Mouse (Mus musculus) myocyte (in vitro differentiated cells): Measurements from ENCODE around the gene Smim13.

ENCODE experiments used
- E2F4 ChIP-seq: IDR thresholded peaks from one replicate; pipeline ENCODE4 v1.6.1; 2011; ENCODE audit warnings: mild to moderate bottlenecking, control low read depth, moderate library complexity; ENCODE audit not compliant: insufficient read depth
- MAX ChIP-seq: IDR thresholded peaks from one replicate; pipeline ENCODE4 v1.6.1; 2011; ENCODE audit warnings: low read depth, mild to moderate bottlenecking, control low read depth
- MYOD1 ChIP-seq, 3 experiments: IDR thresholded peaks; one replicate each; pipeline ENCODE4 v1.6.1; 2011; ENCODE audit warnings: control low read depth in 2 of 3, low read depth in 2 of 3, mild to moderate bottlenecking in 2 of 3, moderate library complexity in 1 of 3; ENCODE audit not compliant: insufficient read length in 2 of 3, control insufficient read depth in 1 of 3
- MYOG ChIP-seq, 3 experiments: IDR thresholded peaks; one replicate each; pipeline ENCODE4 v1.6.1; 2011; ENCODE audit warnings: control low read depth in 2 of 3, low read depth in 2 of 3, mild to moderate bottlenecking in 2 of 3; ENCODE audit not compliant: insufficient read length in 2 of 3, control insufficient read depth in 1 of 3, insufficient read depth in 1 of 3
- POLR2A ChIP-seq: IDR thresholded peaks from one replicate; pipeline ENCODE4 v1.6.1; 2011; ENCODE audit warnings: low read depth, mild to moderate bottlenecking, control low read depth, moderate library complexity; ENCODE audit not compliant: insufficient read length
- POLR2AphosphoS2 ChIP-seq: IDR thresholded peaks from one replicate; pipeline ENCODE4 v1.6.1; 2011; ENCODE audit warnings: low read depth, control low read depth; ENCODE audit not compliant: insufficient read length
- USF1 ChIP-seq: IDR thresholded peaks from one replicate; pipeline ENCODE4 v1.6.1; 2011; ENCODE audit warnings: low read depth, mild to moderate bottlenecking, control low read depth, moderate library complexity

DNA sequence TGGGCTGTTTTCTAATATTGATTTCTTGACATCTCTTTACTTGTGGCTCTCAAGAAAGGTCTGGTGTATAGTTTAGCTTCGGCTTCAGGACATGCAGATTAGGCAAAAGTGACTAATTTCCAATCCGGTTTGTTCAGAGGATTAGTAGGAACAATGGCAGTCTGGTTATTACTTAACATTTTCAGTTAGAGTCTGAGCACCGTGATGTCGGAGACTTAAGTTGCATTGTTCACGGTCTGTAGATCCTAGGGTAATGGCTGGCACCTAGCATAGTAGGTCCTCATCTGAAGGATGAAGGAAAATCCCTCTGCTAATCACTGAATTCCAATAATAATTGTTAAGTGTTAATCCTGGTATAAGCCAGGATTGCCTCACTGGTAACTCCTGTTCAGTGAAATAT is 6.5 kb downstream of the Smim13 start:
- no peak for TF ChIP-seq POLR2A
- TF ChIP-seq MYOD1 (IDR thresholded peaks at IDR 0.05; ENCODE audit: control insufficient read depth in 1 of 3, insufficient read length in 2 of 3, low read depth in 2 of 3) = no peak
- TF ChIP-seq USF1 = no peak
- TF ChIP-seq E2F4 = no peak
- no peak for TF ChIP-seq MAX
- no peak for TF ChIP-seq MYOG (IDR thresholded peaks at IDR 0.05; ENCODE audit: control insufficient read depth in 1 of 3, insufficient read depth in 1 of 3, insufficient read length in 2 of 3, low read depth in 2 of 3)
- TF ChIP-seq POLR2AphosphoS2 = no peak
